ENCODE assay signal across 23 mouse cellular contexts in the genomic region with DNA sequence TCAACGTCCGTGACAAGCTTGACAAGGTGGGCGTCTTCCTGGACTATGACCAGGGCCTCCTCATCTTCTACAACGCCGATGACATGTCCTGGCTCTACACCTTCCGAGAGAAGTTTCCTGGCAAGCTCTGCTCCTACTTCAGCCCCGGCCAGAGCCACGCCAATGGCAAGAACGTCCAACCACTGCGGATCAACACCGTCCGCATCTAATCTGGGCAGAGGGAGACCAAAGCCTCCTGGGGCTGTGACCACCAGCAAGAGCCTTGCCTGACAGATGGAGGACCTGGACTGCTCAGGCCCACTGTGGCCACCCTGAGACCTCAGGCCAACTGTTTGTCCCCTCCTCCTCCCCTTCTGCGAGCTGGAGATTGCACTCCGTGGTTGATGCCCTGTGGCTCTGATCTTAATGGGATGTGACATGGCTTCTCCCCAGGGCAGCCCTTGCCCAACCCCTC. TPM values are rescaled to one million over a fixed set of nuclear protein-coding genes. Genes with fewer than 3 reads are reported as not detected.
DNase-seq lines count a peak whose midpoint lies in the region; ATAC-seq and TF ChIP-seq lines count a peak whose summit lies in the region.
"Had no signal": no experiment of that assay in that cellular context is flagged by ENCODE, and none has a peak within 500 bp of the region (broad histone marks: within the 10 kb centered on the region; RNA-seq: fewer than 3 reads in every experiment).

No protein-coding gene starts in this region.

- no peak overlapping the region for H3K4me3 ChIP-seq in hindbrain, embryonic 16.5 days (ENCODE audit: low read length)
- H3K4me3 ChIP-seq in hindbrain, embryonic 10.5 days: no peak overlapping the region
- peak overlapping the region; percentile 57 for H3K4me3 ChIP-seq in E14TG2a.4 (replicated peaks; ENCODE audit: low read length)
- H3K4me3 ChIP-seq in cerebellum, adult 2 months (replicated peaks; ENCODE audit: insufficient read depth, low read depth, low read length): no peak overlapping the region
- H3K4me3 ChIP-seq in kidney, embryonic 14.5 days (ENCODE audit: low read length): no peak overlapping the region
- H3K4me3 ChIP-seq: embryonic facial prominence, embryonic 15.5 days; heart, embryonic 12.5 days; intestine, embryonic 15.5 days; left cerebral cortex, adult 2 months; limb, embryonic 15.5 days had no signal

- H3K4me1 ChIP-seq in hindbrain, embryonic 16.5 days (ENCODE audit: control insufficient read depth, insufficient read depth, low read depth, low read length): no peaks in the 10 kb centered on the region
- H3K4me1 ChIP-seq in hindbrain, embryonic 10.5 days (replicated peaks): peaks cover 51% of the 10 kb centered on the region
- H3K4me1 ChIP-seq in E14TG2a.4 (replicated peaks; ENCODE audit: low read depth, low read length): peaks cover 19% of the 10 kb centered on the region
- H3K4me1 ChIP-seq in cerebellum, adult 2 months (ENCODE audit: control insufficient read depth, insufficient read depth, low read length): peaks cover 55% of the 10 kb centered on the region
- peaks cover 19% of the 10 kb centered on the region for H3K4me1 ChIP-seq in kidney, embryonic 14.5 days (ENCODE audit: control insufficient read depth, insufficient read depth, low read length)

- DNase-seq in hindbrain, embryonic 10.5 days (ENCODE audit: low spot score): no peak
- peak in 1 of 2 experiments; percentile 74 for DNase-seq in cerebellum, adult 2 months
- DNase-seq in cerebellum, postnatal 36 days: peak; percentile 47 to 60
- DNase-seq in gastrocnemius, postnatal 4 days (ENCODE audit: low spot score in 2 of 2): no peak
- no peak for DNase-seq in layer of hippocampus, postnatal 10 days (ENCODE audit: low spot score in 2 of 2)
- DNase-seq: adrenal gland, postnatal 25 days; gastrocnemius, postnatal 10 days; heart, adult 18-20 months; kidney, adult 9 months; kidney, postnatal 4 days; right cerebral cortex, postnatal 25 days; spleen, adult 18-20 months had no signal

- TF ChIP-seq CTCF in E14TG2a.4 (conservative IDR thresholded peaks at IDR 0.05; ENCODE audit: low read length): no peak
- TF ChIP-seq CTCF in cerebellum, adult 2 months (IDR thresholded peaks at IDR 0.05; ENCODE audit: borderline replicate concordance, insufficient read depth, low read depth, low read length): no peak

- 87% methylated on average over 14 of the region's 14 CpGs for WGBS in hindbrain, embryonic 16.5 days
- 86% methylated on average over 14 of the region's 14 CpGs for WGBS in hindbrain, embryonic 10.5 days
- 10% methylated on average over 14 of the region's 14 CpGs for WGBS in cerebellum, adult 2 months
- WGBS in kidney, embryonic 14.5 days: 86% methylated on average over 14 of the region's 14 CpGs

- H3K4me2 ChIP-seq in hindbrain, embryonic 16.5 days (ENCODE audit: low read length): no peak overlapping the region
- no peak overlapping the region for H3K4me2 ChIP-seq in kidney, embryonic 14.5 days (replicated peaks; ENCODE audit: low read depth, low read length)
- H3K4me2 ChIP-seq: embryonic facial prominence, embryonic 15.5 days; heart, embryonic 12.5 days; hindbrain, embryonic 14.5 days; intestine, embryonic 15.5 days; limb, embryonic 15.5 days had no signal

- no peak overlapping the region for H3K9ac ChIP-seq in hindbrain, embryonic 16.5 days (ENCODE audit: low read depth, low read length)
- no peak overlapping the region for H3K9ac ChIP-seq in kidney, embryonic 14.5 days (ENCODE audit: low read depth, low read length)
- H3K9ac ChIP-seq: embryonic facial prominence, embryonic 15.5 days; heart, embryonic 12.5 days; hindbrain, embryonic 14.5 days; intestine, embryonic 15.5 days; limb, embryonic 15.5 days had no signal

- H3K36me3 ChIP-seq in hindbrain, embryonic 16.5 days (ENCODE audit: control insufficient read depth, insufficient read depth, low read length): peaks cover 11% of the 10 kb centered on the region
- peaks cover 26% of the 10 kb centered on the region for H3K36me3 ChIP-seq in hindbrain, embryonic 10.5 days
- no peaks in the 10 kb centered on the region for H3K36me3 ChIP-seq in E14TG2a.4 (ENCODE audit: insufficient read depth, low read length)
- H3K36me3 ChIP-seq in kidney, embryonic 14.5 days (ENCODE audit: control insufficient read depth, insufficient read depth, low read length): peaks cover 14% of the 10 kb centered on the region
- H3K36me3 ChIP-seq: intestine, embryonic 15.5 days had no signal

- peak; percentile 64 for ATAC-seq in hindbrain, embryonic 16.5 days
- no peak for ATAC-seq in kidney, embryonic 14.5 days (ENCODE audit: low FRiP score, low TSS enrichment)
- ATAC-seq: intestine, embryonic 15.5 days had no signal

- H3K27ac ChIP-seq in hindbrain, embryonic 16.5 days (ENCODE audit: low read depth, low read length): no peak overlapping the region; the same call in 1 of the 2 replicates
- no peak overlapping the region for H3K27ac ChIP-seq in hindbrain, embryonic 10.5 days
- H3K27ac ChIP-seq in cerebellum, adult 2 months (ENCODE audit: insufficient read depth, low read length): peak overlapping the region; percentile 78
- no peak overlapping the region for H3K27ac ChIP-seq in kidney, embryonic 14.5 days (ENCODE audit: low read depth, low read length)
- H3K27ac ChIP-seq: embryonic facial prominence, embryonic 15.5 days; hindbrain, embryonic 14.5 days; intestine, embryonic 15.5 days; left cerebral cortex, adult 2 months; limb, embryonic 15.5 days; macrophage had no signal

- no peaks in the 10 kb centered on the region for H3K9me3 ChIP-seq in hindbrain, embryonic 16.5 days (ENCODE audit: control insufficient read depth, low read length)
- H3K9me3 ChIP-seq in hindbrain, embryonic 10.5 days: no peaks in the 10 kb centered on the region
- H3K9me3 ChIP-seq in E14TG2a.4 (ENCODE audit: low read length): no peaks in the 10 kb centered on the region
- H3K9me3 ChIP-seq in kidney, embryonic 14.5 days (ENCODE audit: control insufficient read depth, low read length): no peaks in the 10 kb centered on the region
- H3K9me3 ChIP-seq: embryonic facial prominence, embryonic 15.5 days; heart, embryonic 12.5 days; intestine, embryonic 15.5 days; limb, embryonic 15.5 days had no signal

- no peaks in the 10 kb centered on the region for H3K27me3 ChIP-seq in hindbrain, embryonic 16.5 days (replicated peaks; ENCODE audit: control insufficient read depth, insufficient read depth, low read length)
- H3K27me3 ChIP-seq in hindbrain, embryonic 10.5 days (ENCODE audit: insufficient read depth, poor library complexity, severe bottlenecking): 0 out of 2 replicates have a peak, but pooled peaks cover 3% of the 10 kb centered on the region
- peaks cover 44% of the 10 kb centered on the region for H3K27me3 ChIP-seq in E14TG2a.4 (ENCODE audit: insufficient read depth, low read length)
- no peaks in the 10 kb centered on the region for H3K27me3 ChIP-seq in cerebellum, adult 2 months (ENCODE audit: control insufficient read depth, insufficient read depth, low read length)
- H3K27me3 ChIP-seq in kidney, embryonic 14.5 days (ENCODE audit: control insufficient read depth, insufficient read depth, low read length): no peaks in the 10 kb centered on the region
- H3K27me3 ChIP-seq: embryonic facial prominence, embryonic 15.5 days; intestine, embryonic 15.5 days; limb, embryonic 15.5 days had no signal

- TF ChIP-seq POLR2A in cerebellum, adult 2 months (IDR thresholded peaks at IDR 0.05; ENCODE audit: borderline replicate concordance, insufficient read depth, low read length): no peak

RNA-seq across cellular contexts. Expression of a gene that starts 26.0 kb away (rescaled TPM):
- polyA plus RNA-seq in hindbrain, embryonic 16.5 days (2015; fragmentation: Nextera tagmentation; extraction: Ambion mirVana): 23.8 and 25.1 TPM in 2 replicates
- polyA plus RNA-seq in hindbrain, embryonic 10.5 days (2016; fragmentation: Nextera tagmentation; extraction: Ambion mirVana): 12.1 and 14.5 TPM in 2 replicates
- polyA plus RNA-seq in cerebellum, adult 2 months (2012; rRNA removed): 107 and 129 TPM in 2 replicates
- total RNA-seq in gastrocnemius, postnatal 4 days (2021): 1 to 10 TPM; 3.2 to 3.7 TPM
- 7.3 and 11.0 TPM in 2 replicates for polyA plus RNA-seq in kidney, embryonic 14.5 days (2014; fragmentation: Nextera tagmentation; extraction: Ambion mirVana)
- total RNA-seq in layer of hippocampus, postnatal 10 days (2021): 10 to 100 TPM; 26.2 TPM

RNA-seq across cellular contexts. Expression of a gene that starts 52.8 kb away (rescaled TPM):
- 23.0 and 23.3 TPM in 2 replicates for polyA plus RNA-seq in hindbrain, embryonic 16.5 days (2015; fragmentation: Nextera tagmentation; extraction: Ambion mirVana)
- 11.8 and 15.0 TPM in 2 replicates for polyA plus RNA-seq in hindbrain, embryonic 10.5 days (2016; fragmentation: Nextera tagmentation; extraction: Ambion mirVana)
- polyA plus RNA-seq in cerebellum, adult 2 months (2012; rRNA removed): 64.6 TPM in 2 replicates
- total RNA-seq in gastrocnemius, postnatal 4 days (2021): 1 to 10 TPM; 7.0 to 7.2 TPM
- polyA plus RNA-seq in kidney, embryonic 14.5 days (2014; fragmentation: Nextera tagmentation; extraction: Ambion mirVana): 16.0 and 17.0 TPM in 2 replicates
- 10 to 100 TPM; 27.7 to 31.0 TPM for total RNA-seq in layer of hippocampus, postnatal 10 days (2021)
- total RNA-seq: neutrophil, adult 5-6 weeks had no signal

Comparison
In these comparisons a context has a peak if more than half of its experiments do, and no peak if none do; other contexts are left out.
1. DNase-seq: peak in cerebellum, postnatal 36 days (2 of 2); none in hindbrain, embryonic 10.5 days (single experiment), gastrocnemius, postnatal 4 days (0 of 2) and layer of hippocampus, postnatal 10 days (0 of 2).